Mouse (Mus musculus): ENCODE measurements around the gene Pdxk. TPM values are rescaled to one million over a fixed set of nuclear protein-coding genes. Genes with fewer than 3 reads are reported as not detected.

Gene Pdxk
- polyA plus RNA-seq, 1 experiment from 2014 or later, result 10.6 TPM

GRCm38 (mm10) chr10:78458348-78459111, 6.2 kb downstream of the Pdxk start:
- Histone ChIP-seq H3K4me2 (no peak overlapping the region), H3K4me3 (replicated peaks) (no peak overlapping the region), H3K9ac (replicated peaks) (no peak overlapping the region; the same call in 1 of the 2 replicates), H3K36me3 (no peaks in the 10 kb centered on the region), H3K27me3 (peaks cover 6% of the 10 kb centered on the region; the same call in 1 of the 2 replicates), H3K9me3 (no peaks in the 10 kb centered on the region), H3K4me1 (replicated peaks) (peaks cover 45% of the 10 kb centered on the region), H3K27ac (peak overlapping the region; percentile 66; the same call in 1 of the 2 replicates)
- WGBS, result 68% methylated on average over 5 of the region's 5 CpGs
- ATAC-seq (ENCODE audit: insufficient number of reproducible peaks, insufficient read depth, low FRiP score, low TSS enrichment, low read depth), result 0 out of 2 replicates have a peak, but pooled peaks have one; percentile 43

GRCm38 (mm10) chr10:78457495-78458347, 7.1 kb downstream of the Pdxk start:
- H3K4me2 ChIP-seq, result peak overlapping the region; percentile 19; the same call in 1 of the 2 replicates
- no peaks in the 10 kb centered on the region for H3K36me3 ChIP-seq
- no peaks in the 10 kb centered on the region for H3K27me3 ChIP-seq
- peak overlapping the region; percentile 66; the same call in 1 of the 2 replicates for H3K27ac ChIP-seq
- ATAC-seq (ENCODE audit: insufficient number of reproducible peaks, insufficient read depth, low FRiP score, low TSS enrichment, low read depth), result 0 out of 2 replicates have a peak, but pooled peaks have one; percentile 5
- H3K4me1 ChIP-seq (replicated peaks), result peaks cover 43% of the 10 kb centered on the region
- no peak overlapping the region for H3K9ac ChIP-seq (replicated peaks)
- 20% methylated on average over 10 of the region's 10 CpGs for WGBS
- H3K4me3 ChIP-seq (replicated peaks), result no peak overlapping the region
- H3K9me3 ChIP-seq, result no peaks in the 10 kb centered on the region

- no peak overlapping the region for H3K4me2 ChIP-seq
- WGBS, result 92% methylated on average over 13 of the region's 13 CpGs
- H3K9ac ChIP-seq (replicated peaks), result no peak overlapping the region
- peaks cover 43% of the 10 kb centered on the region for H3K4me1 ChIP-seq (replicated peaks)
- H3K27me3 ChIP-seq, result no peaks in the 10 kb centered on the region
- H3K27ac ChIP-seq, result no peak overlapping the region
- H3K4me3 ChIP-seq (replicated peaks), result no peak overlapping the region
- ATAC-seq (ENCODE audit: insufficient number of reproducible peaks, insufficient read depth, low FRiP score, low TSS enrichment, low read depth), result no peak
- H3K36me3 ChIP-seq, result no peaks in the 10 kb centered on the region
- H3K9me3 ChIP-seq, result no peaks in the 10 kb centered on the region
Measured at GRCm38 (mm10) chr10:78456696-78457095, 8.1 kb downstream of the Pdxk start.

- Histone ChIP-seq H3K4me1 (replicated peaks) (peaks cover 18% of the 10 kb centered on the region), H3K4me2 (no peak overlapping the region), H3K4me3 (replicated peaks) (no peak overlapping the region), H3K9ac (replicated peaks) (no peak overlapping the region), H3K9me3 (no peaks in the 10 kb centered on the region), H3K27ac (no peak overlapping the region), H3K36me3 (peaks cover 27% of the 10 kb centered on the region), H3K27me3 (no peaks in the 10 kb centered on the region)
- no peak for ATAC-seq (ENCODE audit: insufficient number of reproducible peaks, insufficient read depth, low FRiP score, low TSS enrichment, low read depth)
- WGBS, result 54% methylated on average over 4 of the region's 4 CpGs
Measured at GRCm38 (mm10) chr10:78452641-78453040, 12.1 kb downstream of the Pdxk start.

GRCm38 (mm10) chr10:78450761-78451160, 14.0 kb downstream of the Pdxk start:
- Histone ChIP-seq H3K4me1 (replicated peaks) (peaks cover 14% of the 10 kb centered on the region), H3K27ac (no peak overlapping the region), H3K36me3 (peaks cover 43% of the 10 kb centered on the region), H3K9me3 (no peaks in the 10 kb centered on the region), H3K4me3 (replicated peaks) (no peak overlapping the region), H3K4me2 (no peak overlapping the region), H3K27me3 (no peaks in the 10 kb centered on the region), H3K9ac (replicated peaks) (no peak overlapping the region)
- no peak for ATAC-seq (ENCODE audit: insufficient number of reproducible peaks, insufficient read depth, low FRiP score, low TSS enrichment, low read depth)
- 85% methylated on average over 5 of the region's 5 CpGs for WGBS

GRCm38 (mm10) chr10:78447396-78447795, 17.4 kb downstream of the Pdxk start:
- H3K4me2 ChIP-seq, result no peak overlapping the region
- 84% methylated on average over 3 of the region's 3 CpGs for WGBS
- no peaks in the 10 kb centered on the region for H3K9me3 ChIP-seq
- H3K27me3 ChIP-seq, result no peaks in the 10 kb centered on the region
- no peak overlapping the region for H3K27ac ChIP-seq
- H3K4me3 ChIP-seq (replicated peaks), result no peak overlapping the region
- ATAC-seq (ENCODE audit: insufficient number of reproducible peaks, insufficient read depth, low FRiP score, low TSS enrichment, low read depth), result no peak
- no peak overlapping the region for H3K9ac ChIP-seq (replicated peaks)
- H3K4me1 ChIP-seq (replicated peaks), result no peaks in the 10 kb centered on the region
- H3K36me3 ChIP-seq, result peaks cover 67% of the 10 kb centered on the region

- H3K4me2 ChIP-seq, result no peak overlapping the region
- no peaks in the 10 kb centered on the region for H3K27me3 ChIP-seq
- WGBS, result 87% methylated on average over 3 of the region's 3 CpGs
- no peaks in the 10 kb centered on the region for H3K4me1 ChIP-seq (replicated peaks)
- H3K4me3 ChIP-seq (replicated peaks), result no peak overlapping the region
- no peaks in the 10 kb centered on the region for H3K9me3 ChIP-seq
- H3K27ac ChIP-seq, result no peak overlapping the region
- H3K9ac ChIP-seq (replicated peaks), result no peak overlapping the region
- no peak for ATAC-seq (ENCODE audit: insufficient number of reproducible peaks, insufficient read depth, low FRiP score, low TSS enrichment, low read depth)
- peaks cover 78% of the 10 kb centered on the region for H3K36me3 ChIP-seq
Measured at GRCm38 (mm10) chr10:78446195-78446594, 18.6 kb downstream of the Pdxk start.

- H3K27ac ChIP-seq, result no peak overlapping the region
- no peak overlapping the region for H3K4me2 ChIP-seq
- 96% methylated on average over 3 of the region's 3 CpGs for WGBS
- H3K27me3 ChIP-seq, result no peaks in the 10 kb centered on the region
- no peaks in the 10 kb centered on the region for H3K4me1 ChIP-seq (replicated peaks)
- ATAC-seq (ENCODE audit: insufficient number of reproducible peaks, insufficient read depth, low FRiP score, low TSS enrichment, low read depth), result no peak
- no peak overlapping the region for H3K4me3 ChIP-seq (replicated peaks)
- no peak overlapping the region for H3K9ac ChIP-seq (replicated peaks)
- H3K36me3 ChIP-seq, result peaks cover 58% of the 10 kb centered on the region
- no peaks in the 10 kb centered on the region for H3K9me3 ChIP-seq
Measured at GRCm38 (mm10) chr10:78442292-78442691, 22.5 kb downstream of the Pdxk start.

- Histone ChIP-seq H3K4me2 (no peak overlapping the region), H3K4me3 (replicated peaks) (no peak overlapping the region), H3K27ac (no peak overlapping the region), H3K36me3 (peaks cover 51% of the 10 kb centered on the region), H3K9me3 (no peaks in the 10 kb centered on the region), H3K27me3 (no peaks in the 10 kb centered on the region), H3K4me1 (replicated peaks) (no peaks in the 10 kb centered on the region), H3K9ac (replicated peaks) (no peak overlapping the region)
- ATAC-seq (ENCODE audit: insufficient number of reproducible peaks, insufficient read depth, low FRiP score, low TSS enrichment, low read depth), result no peak
- WGBS, result 80% methylated on average over 5 of the region's 5 CpGs
Measured at GRCm38 (mm10) chr10:78441606-78442005, 23.2 kb downstream of the Pdxk start.

GRCm38 (mm10) chr10:78440812-78441211, 24.0 kb downstream of the Pdxk start:
- Histone ChIP-seq H3K27ac (no peak overlapping the region), H3K4me1 (replicated peaks) (no peaks in the 10 kb centered on the region), H3K4me2 (no peak overlapping the region), H3K9ac (replicated peaks) (0 out of 2 replicates have a peak overlapping the region, but pooled peaks have one; percentile 8), H3K27me3 (no peaks in the 10 kb centered on the region), H3K36me3 (peaks cover 45% of the 10 kb centered on the region), H3K4me3 (replicated peaks) (no peak overlapping the region), H3K9me3 (no peaks in the 10 kb centered on the region)
- ATAC-seq (ENCODE audit: insufficient number of reproducible peaks, insufficient read depth, low FRiP score, low TSS enrichment, low read depth), result 0 out of 2 replicates have a peak, but pooled peaks have one; percentile 28
- 65% methylated on average over 9 of the region's 9 CpGs for WGBS

- ATAC-seq (ENCODE audit: insufficient number of reproducible peaks, insufficient read depth, low FRiP score, low TSS enrichment, low read depth), result no peak
- WGBS, result 91% methylated on average over 7 of the region's 7 CpGs
- no peaks in the 10 kb centered on the region for H3K4me1 ChIP-seq (replicated peaks)
- peaks cover 44% of the 10 kb centered on the region for H3K36me3 ChIP-seq
- no peaks in the 10 kb centered on the region for H3K9me3 ChIP-seq
- no peaks in the 10 kb centered on the region for H3K27me3 ChIP-seq
- no peak overlapping the region for H3K27ac ChIP-seq
- H3K4me2 ChIP-seq, result no peak overlapping the region
- no peak overlapping the region for H3K4me3 ChIP-seq (replicated peaks)
- H3K9ac ChIP-seq (replicated peaks), result no peak overlapping the region
Measured at GRCm38 (mm10) chr10:78439990-78440389, 24.8 kb downstream of the Pdxk start.

Data from limb, embryonic 12.5 days (tissue).